Mouse (Mus musculus): ENCODE results near the gene Zswim4.

Zswim4 gene

DNA sequence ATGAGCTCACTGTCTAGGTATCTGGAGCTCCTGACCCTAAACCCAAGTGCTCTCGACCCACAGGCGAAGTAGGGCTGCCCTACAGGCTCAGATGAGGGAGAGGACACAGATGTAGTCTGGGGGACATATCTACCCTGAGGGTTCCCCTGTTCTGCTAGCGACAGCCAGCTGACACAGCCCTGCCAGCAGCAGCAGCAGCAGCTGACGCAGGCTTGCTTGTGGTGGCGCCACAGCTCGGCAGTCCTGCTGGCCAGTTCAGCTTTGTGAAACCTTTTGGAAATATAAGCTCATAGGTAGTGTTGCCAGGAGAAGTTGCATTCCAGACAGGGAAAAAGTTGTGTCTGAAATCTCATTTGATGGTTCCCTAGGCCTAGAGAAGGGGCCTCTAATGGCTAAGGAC lies 4.3 kb upstream of the Zswim4 start:
- ChIA-PET CTCF (interaction anchor here in 3 of 4 experiments (0.6 to 2.4 kb wide), 9 partner anchors 9 to 233 kb away, joined by 3 to 13 read pairs (median 3); no protein-coding TSS in a partner anchor), POLR2A (interaction anchor here in 3 of 4 experiments (0.5 to 4.7 kb wide), 20 partner anchors 9 to 286 kb away, joined by 3 to 19 read pairs (median 3); partner anchors contain the start of genes Mri1 (in 3 of the 3), Ccdc130 (in 2 of the 3), Asf1b (in 1 of the 3) and Gm10644 (in 1 of the 3))

DNA sequence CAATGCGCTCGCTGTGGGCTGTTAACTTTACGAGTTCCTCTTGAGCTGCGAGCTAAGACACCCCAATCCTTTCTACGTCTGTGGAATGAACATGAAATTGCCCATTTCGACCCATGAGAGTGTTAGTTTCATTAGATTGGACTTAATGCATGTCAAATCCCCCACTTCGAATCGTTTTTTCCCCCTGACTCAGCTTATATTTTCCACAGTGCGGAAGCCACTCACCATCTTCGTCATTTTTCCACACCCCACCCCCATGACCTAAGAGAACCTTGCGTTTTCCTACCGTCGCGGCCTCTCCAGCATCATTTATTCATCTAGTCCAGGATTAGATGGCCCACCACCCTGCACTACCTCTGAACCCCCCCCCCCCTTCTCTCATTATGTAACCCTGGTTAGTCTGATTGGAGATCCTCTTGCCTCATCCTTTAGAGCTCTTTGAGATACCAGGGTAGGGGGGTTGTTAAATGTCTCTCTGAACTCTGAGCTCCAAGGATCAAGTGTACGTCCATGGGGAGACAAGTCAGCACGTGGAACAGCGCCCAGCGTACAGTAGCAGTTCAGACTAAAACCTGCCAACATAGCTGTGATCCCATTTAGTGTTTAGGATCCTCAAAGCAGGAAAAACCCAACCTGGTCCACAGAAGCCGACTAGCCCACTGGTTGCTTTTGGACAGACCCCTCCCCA lies 831 bp upstream of the Zswim4 start:
- ChIA-PET POLR2A (interaction anchor here (0.6 to 2.7 kb wide), 57 partner anchors 9 to 378 kb away, joined by 3 to 18 read pairs (median 4); partner anchors contain the start of genes Ccdc130 (in 3 of the 4), Mri1 (in 3 of the 4), Dcaf15 (in 2 of the 4) and Rfx1 (in 2 of the 4)), CTCF (interaction anchor here in 3 of 4 experiments (0.6 to 2.9 kb wide), 14 partner anchors 9 to 357 kb away, joined by 3 to 11 read pairs (median 3); no protein-coding TSS in a partner anchor)

DNA sequence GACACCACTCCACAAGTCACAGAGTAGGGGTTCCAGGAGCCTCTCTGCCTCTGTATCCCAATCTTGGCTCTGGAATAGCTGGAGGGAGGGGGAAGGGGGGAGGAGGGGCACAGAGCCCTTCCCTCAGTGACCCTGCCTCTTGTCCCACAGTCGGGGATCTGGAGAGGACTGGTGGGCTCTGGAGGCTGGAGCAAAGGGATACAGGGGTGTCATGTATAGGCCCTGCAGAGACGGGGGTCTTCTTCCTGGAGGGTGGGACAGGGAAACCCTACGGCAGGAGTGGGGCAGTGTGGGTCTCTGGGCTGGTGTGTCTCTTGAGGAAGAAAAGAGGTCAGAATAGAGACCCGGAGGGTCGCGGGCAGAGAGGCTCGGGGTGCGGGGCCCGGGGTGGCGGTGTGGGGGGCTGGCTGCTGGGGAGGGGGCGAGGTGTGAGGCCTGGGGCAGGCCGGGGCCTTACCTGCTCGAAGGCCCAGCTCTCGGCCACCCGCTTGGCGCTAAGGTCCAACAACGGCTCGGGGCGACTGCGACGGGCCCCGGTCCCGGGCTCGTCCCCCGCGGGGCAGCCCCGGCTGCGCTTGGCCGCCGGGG lies 351 bp downstream of the Zswim4 start:
- CTCF ChIA-PET: interaction anchor here in 1 of 4 experiments (1.0 to 2.9 kb wide), 2 partner anchors 26 to 55 kb away, joined by 3 to 11 read pairs; no protein-coding TSS in a partner anchor
- POLR2A ChIA-PET: interaction anchor here in 3 of 4 experiments (0.6 to 2.7 kb wide), 15 partner anchors 9 to 422 kb away, joined by 3 to 18 read pairs (median 3); partner anchors contain the start of genes Asf1b (in 2 of the 3), Gm10644 (in 2 of the 3) and Mri1 (in 1 of the 3)

DNA sequence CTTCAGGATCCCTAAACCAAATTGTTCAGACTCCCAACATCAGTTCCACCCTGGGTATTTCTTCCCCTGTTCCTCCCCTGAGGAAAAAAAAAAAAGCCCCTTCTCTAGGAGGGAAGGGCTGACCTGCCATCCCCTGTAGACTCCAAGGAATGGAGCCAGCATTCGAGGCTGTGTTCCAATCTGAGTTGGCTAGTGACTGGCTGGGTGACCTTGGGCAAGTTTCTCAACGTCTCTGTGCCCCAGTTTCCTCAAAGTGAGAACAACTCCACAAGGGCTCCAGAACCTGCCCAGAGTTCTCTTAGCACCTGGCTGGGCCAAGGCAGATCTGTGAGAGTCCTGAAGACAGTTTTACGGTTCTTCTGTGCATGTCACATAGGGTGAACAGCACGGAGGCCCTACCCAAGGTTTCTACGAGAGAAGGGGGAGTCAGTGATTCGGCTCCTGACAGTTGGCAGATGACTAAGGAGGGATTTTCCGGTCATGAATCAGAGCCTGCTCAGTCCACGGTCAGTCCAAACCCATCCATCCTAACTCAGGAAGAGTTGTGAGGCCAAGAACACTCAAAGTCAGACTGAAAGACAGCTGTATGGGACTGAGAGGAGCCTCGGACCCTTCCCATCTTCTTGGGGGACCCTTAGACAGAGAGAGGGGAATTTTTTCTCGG lies 977 bp downstream of the Zswim4 start:
- CTCF ChIA-PET: interaction anchor here in 2 of 4 experiments (0.7 to 2.9 kb wide), 4 partner anchors 13 to 56 kb away, joined by 3 to 11 read pairs (median 4); no protein-coding TSS in a partner anchor
- POLR2A ChIA-PET: interaction anchor here in 3 of 4 experiments (0.5 to 3.2 kb wide), 14 partner anchors 9 to 423 kb away, joined by 3 to 18 read pairs (median 3); partner anchors contain the start of genes Asf1b (in 1 of the 3), Ccdc130 (in 1 of the 3), Dcaf15 (in 1 of the 3) and Gm10644 (in 1 of the 3)

DNA sequence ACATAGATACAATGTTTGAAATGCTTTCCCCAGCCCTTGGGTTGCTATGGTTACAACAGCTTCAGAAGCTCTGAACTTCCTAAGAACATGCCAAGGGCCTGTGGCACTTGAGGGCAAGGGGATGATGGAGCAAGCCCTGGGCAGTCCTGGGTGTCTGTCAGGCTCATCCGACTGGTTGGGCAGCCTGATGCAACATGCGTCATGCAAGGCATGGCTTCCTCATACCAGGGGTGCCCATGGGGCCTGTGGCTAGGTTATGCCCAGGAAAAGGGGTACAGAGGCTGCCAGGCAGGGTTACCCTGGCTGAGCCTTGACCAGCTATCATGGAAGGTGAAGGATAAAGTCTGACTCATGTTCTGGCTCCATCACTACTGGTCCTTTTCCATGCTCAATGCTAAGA lies 3.8 kb downstream of the Zswim4 start:
- POLR2A ChIA-PET: interaction anchor here in 3 of 4 experiments (0.6 to 3.2 kb wide), 12 partner anchors 8 to 155 kb away, joined by 3 to 18 read pairs (median 4); partner anchors contain the start of gene Mri1 (in 2 of the 3)
- CTCF ChIA-PET: interaction anchor here in 2 of 4 experiments (0.7 to 3.0 kb wide), 2 partner anchors 23 to 423 kb away, joined by 8 to 22 read pairs; no protein-coding TSS in a partner anchor

DNA sequence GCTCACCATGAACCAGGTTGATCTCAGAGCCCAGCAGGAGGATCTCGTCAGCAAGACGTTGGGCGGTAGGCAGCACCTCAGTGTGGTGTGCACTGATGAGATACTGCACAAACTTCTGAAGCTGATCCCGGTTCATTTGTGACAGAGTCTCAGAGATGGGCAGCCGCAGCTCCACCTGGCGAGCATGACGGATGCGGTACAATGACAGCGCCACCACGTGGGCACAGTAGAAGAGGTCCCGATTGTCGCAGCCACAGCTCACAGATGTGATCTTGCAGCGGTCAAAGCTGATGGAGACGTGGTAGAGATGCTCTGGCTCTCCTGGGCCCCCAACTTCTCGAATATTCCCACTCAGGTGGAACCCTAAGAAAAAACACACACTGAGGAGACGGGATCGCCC lies 6.1 kb downstream of the Zswim4 start:
- CTCF ChIA-PET: interaction anchor here (0.5 to 3.0 kb wide), 68 partner anchors 8 to 403 kb away, joined by 3 to 24 read pairs (median 4); partner anchors contain the start of genes Ccdc130 (in 2 of the 4), Asf1b (in 1 of the 4), Nanos3 (in 1 of the 4) and Rln3 (in 1 of the 4)
- POLR2A ChIA-PET: interaction anchor here in 3 of 4 experiments (0.6 to 3.0 kb wide), 17 partner anchors 10 to 616 kb away, joined by 3 to 18 read pairs (median 4); partner anchors contain the start of genes Mri1 (in 2 of the 3), Calr (in 1 of the 3), Ccdc130 (in 1 of the 3) and Rfx1 (in 1 of the 3)

DNA sequence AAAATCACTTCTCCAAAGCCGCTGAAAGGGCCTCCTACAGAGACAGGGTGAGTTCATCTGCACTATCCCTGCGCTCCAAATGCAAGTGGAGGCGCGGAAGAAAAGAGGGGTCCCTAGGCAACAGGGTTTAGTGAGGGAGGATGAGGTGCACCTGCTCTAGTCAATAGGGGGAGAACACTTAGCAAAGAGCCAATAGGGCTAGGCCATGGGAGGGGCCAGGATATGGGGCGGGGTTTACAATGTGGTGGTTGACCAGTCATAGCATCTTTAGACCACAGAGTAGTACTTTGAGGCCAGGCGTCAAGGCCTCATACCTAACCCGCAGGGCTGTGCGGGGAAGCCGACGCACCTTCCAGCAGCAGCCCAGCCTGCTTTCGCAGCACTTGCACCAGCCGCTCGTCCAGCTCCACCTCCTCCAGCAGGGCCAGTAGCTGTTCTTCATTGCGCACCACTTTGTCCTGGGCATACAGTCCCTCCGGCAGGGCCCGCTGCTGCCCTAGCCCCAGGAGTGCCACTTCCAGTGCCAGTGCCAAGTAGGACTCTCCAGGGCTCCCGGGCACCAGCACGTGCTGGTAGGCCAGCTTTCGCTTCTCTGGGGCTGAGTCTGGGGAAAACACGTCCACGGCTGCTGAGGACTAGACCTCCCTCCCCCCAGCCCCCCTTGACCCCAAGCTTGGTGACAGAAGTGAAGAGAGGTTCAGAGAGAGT lies 13.4 kb downstream of the Zswim4 start:
- POLR2A ChIA-PET: interaction anchor here in 3 of 4 experiments (0.5 to 2.8 kb wide), 14 partner anchors 9 to 436 kb away, joined by 3 to 9 read pairs (median 4); partner anchors contain the start of gene Dcaf15 (in 1 of the 3)
- CTCF ChIA-PET: interaction anchor here in 2 of 4 experiments (0.6 to 2.0 kb wide), 5 partner anchors 9 to 211 kb away, joined by 3 to 6 read pairs (median 4); no protein-coding TSS in a partner anchor

DNA sequence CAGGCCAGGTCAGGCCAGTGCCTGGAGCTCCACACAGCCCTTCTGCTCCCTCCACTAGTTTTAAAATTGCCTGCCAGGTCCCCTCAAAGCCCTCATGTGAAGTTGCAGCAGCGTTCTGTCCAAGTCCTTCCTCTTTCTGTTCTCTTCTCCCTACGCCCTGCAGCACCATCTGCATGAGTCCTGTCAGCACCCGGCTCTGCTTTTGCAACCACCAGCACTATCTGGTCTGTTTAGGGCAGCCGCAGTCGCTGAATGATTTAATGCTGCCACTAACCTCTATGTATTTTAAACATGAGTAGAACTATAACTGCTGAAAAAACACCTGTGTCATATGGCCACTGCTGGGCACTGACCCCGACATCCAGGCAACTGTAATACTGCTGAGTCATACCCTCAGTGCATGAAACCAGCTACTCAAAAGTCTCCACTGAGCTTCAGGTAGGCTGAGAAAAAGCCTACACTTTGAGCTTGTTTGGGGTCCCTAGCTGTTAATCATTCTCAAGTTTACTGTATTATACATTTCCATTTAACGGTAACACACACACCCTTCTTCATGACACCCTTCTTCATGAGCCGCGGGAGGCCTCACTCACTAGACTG lies 14.2 kb downstream of the Zswim4 start:
- POLR2A ChIA-PET: interaction anchor here in 3 of 4 experiments (0.6 to 3.0 kb wide), 16 partner anchors 9 to 156 kb away, joined by 3 to 13 read pairs (median 3); partner anchors contain the start of gene Rfx1 (in 1 of the 3)
- CTCF ChIA-PET: interaction anchor here in 3 of 4 experiments (0.6 to 2.0 kb wide), 9 partner anchors 8 to 207 kb away, joined by 3 to 6 read pairs (median 4); no protein-coding TSS in a partner anchor

DNA sequence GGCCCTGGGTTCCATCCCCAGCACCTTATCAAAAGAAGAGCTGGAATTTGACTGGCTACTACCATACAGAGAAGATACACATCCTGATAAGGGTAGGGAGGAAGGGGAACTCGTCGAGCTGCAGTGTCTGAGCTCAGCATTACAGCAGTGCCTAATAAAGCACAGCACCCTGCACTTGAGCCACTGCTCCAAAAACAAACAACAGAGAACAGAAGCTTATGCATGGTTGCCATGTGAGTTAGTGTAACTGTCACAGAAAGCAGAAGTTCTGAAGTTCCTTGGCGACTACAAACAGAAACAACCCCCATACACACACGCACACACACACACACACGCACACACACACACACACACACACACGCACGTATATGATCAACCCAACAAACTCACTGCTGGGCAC lies 16.8 kb downstream of the Zswim4 start:
- ChIA-PET POLR2A (interaction anchor here in 3 of 4 experiments (0.7 to 3.0 kb wide), 14 partner anchors 9 to 222 kb away, joined by 3 to 13 read pairs (median 4); no protein-coding TSS in a partner anchor), CTCF (interaction anchor here in 3 of 4 experiments (0.9 to 2.0 kb wide), 4 partner anchors 10 to 11 kb away, joined by 3 to 6 read pairs (median 6); no protein-coding TSS in a partner anchor)

DNA sequence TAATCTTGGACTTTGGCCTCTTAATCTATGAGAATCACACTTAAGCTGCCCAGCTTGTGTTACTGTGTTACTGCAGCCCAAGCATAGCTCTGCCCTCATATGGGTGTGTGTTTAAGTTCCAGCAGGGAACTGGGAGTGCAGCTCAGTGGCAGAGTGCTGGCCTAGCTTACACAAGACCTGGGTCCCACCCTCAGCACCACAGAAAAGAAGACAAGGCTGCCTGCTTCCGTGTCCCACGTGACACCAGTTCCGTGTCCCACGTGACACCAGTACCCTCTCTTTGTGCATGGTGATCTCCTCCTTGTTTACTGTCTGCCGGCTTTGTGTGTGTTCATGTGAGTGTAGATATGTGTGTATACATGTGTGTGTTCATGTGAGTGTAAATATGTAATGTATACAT lies 18.7 kb downstream of the Zswim4 start:
- ChIA-PET POLR2A (interaction anchor here in 3 of 4 experiments (0.7 to 2.8 kb wide), 14 partner anchors 8 to 441 kb away, joined by 3 to 14 read pairs (median 3); partner anchors contain the start of genes Asf1b (in 1 of the 3), Ccdc130 (in 1 of the 3) and Gm10644 (in 1 of the 3)), CTCF (interaction anchor here in 2 of 4 experiments (0.5 to 2.2 kb wide), 5 partner anchors 8 to 948 kb away, joined by 3 to 11 read pairs (median 6); no protein-coding TSS in a partner anchor)

DNA sequence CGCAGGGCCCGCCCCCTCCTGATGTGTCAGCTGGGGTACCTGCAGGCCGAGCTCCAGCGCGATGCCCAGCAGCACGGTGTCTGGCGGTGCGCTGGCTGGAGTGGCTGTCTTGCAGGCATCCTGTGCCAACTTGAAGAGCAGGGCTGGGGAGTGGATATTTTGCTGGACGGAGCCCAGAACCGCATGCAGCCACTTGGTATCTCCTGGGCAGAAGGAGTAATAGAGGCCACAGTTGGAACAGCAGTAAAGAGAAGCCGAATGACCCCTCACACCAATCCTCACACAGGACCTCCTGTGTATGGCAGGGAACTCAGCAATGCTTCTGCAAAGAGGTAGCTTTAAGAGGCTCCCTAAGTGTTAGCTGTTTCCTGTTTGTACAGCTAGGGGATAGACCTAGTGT lies 19.6 kb downstream of the Zswim4 start:
- ChIA-PET CTCF (interaction anchor here in 3 of 4 experiments (0.6 to 2.2 kb wide), 5 partner anchors 9 to 209 kb away, joined by 3 to 6 read pairs (median 4); no protein-coding TSS in a partner anchor), POLR2A (interaction anchor here (0.6 to 2.8 kb wide), 14 partner anchors 10 to 262 kb away, joined by 3 to 14 read pairs (median 4); partner anchors contain the start of genes 1700067K01Rik (in 1 of the 4), Asf1b (in 1 of the 4) and Gm10644 (in 1 of the 4))

DNA sequence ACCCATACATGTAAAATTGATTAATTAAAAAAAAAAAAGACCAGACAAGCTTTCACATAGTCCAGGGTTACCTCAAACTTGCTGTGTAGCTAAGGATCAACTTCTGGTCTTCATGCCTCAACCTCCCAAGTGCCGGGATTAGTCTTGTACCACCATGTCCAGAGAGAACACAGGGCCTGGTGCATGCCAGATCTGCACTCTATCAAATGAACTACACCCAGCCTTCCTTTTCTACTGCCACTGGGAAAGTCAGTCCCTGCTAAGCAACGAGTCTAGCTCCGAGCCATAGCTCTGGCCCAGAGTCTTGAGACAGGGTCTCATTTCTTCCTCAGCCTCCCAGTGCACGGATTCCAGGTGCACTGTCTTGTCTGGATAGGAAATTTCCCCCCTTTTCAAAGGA lies 23.6 kb downstream of the Zswim4 start:
- ChIA-PET CTCF (interaction anchor here in 3 of 4 experiments (0.6 to 10.9 kb wide), 7 partner anchors 9 to 200 kb away, joined by 3 to 152 read pairs (median 4); partner anchors contain the start of gene Nanos3 (in 1 of the 3)), POLR2A (interaction anchor here in 2 of 4 experiments (0.9 to 2.1 kb wide), 9 partner anchors 11 to 203 kb away, joined by 3 to 6 read pairs (median 3); no protein-coding TSS in a partner anchor)

DNA sequence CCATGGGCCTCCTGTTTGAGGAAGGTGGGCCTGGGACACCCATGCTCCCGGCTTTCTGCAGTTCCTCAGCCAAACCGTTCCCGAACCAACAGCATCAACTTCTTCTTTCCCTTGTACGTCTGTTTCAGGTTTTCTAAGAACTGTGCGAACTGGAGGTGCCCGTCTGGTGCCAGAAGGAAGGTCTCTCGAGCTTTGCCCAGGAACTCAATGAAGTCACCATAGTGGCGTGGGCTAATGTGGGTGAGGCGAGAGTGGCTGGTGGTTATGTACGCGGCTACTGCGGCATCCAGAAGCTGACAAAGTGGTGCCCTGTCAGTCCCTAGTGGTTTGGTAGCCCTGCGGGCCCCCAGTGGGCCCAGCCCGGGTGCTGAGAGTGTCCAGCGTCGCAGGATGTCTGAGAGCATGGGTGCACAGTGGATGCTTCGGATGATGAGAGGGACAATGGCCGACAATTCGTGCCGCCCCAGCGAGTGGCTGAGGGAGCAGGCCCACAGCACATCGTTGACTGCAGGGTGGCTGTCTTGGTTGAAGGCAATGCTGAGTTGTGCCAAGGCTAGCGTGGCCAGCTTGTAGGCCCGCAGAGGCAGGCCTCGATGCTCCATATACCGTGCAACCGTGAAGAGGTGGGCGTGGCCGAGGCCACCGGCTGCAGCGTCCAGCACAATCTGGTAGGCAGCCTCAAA lies 24.8 kb downstream of the Zswim4 start:
- POLR2A ChIA-PET: interaction anchor here in 3 of 4 experiments (0.6 to 7.2 kb wide), 11 partner anchors 10 to 107 kb away, joined by 3 to 94 read pairs (median 4); partner anchors contain the start of genes Ccdc130 (in 1 of the 3) and Dcaf15 (in 1 of the 3)
- CTCF ChIA-PET: interaction anchor here in 3 of 4 experiments (0.6 to 10.9 kb wide), 5 partner anchors 11 to 200 kb away, joined by 3 to 152 read pairs (median 3); partner anchors contain the start of genes 2210011C24Rik (in 1 of the 3) and Nanos3 (in 1 of the 3)

DNA sequence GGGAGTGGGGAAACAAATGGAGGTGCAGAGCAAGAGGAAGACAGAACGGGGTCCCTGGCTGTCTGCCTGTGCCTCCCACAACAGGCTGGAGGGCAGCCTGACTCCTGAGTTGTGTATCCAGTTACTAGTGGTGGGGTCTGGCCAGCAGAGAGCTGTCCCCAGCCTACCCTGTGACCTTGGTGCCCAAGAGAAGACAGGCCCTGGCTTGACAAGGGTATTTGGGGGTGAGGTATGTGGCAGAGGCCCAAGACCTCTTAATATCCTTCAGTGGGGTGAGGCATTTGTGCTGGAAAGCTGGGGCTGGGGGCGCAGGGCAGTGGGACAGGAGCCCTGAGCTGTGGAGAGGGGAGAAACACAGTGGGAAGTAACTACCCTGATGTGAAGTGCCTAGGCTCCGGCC lies 25.7 kb downstream of the Zswim4 start:
- ChIA-PET CTCF (interaction anchor here in 3 of 4 experiments (0.5 to 10.9 kb wide), 10 partner anchors 10 to 380 kb away, joined by 3 to 152 read pairs (median 4); partner anchors contain the start of genes 2210011C24Rik (in 1 of the 3), Mri1 (in 1 of the 3) and Nanos3 (in 1 of the 3)), POLR2A (interaction anchor here in 3 of 4 experiments (0.7 to 7.2 kb wide), 13 partner anchors 9 to 59 kb away, joined by 3 to 94 read pairs (median 4); partner anchors contain the start of gene Ccdc130 (in 1 of the 3))

Measured in embryonic stem cell, embryonic (primary cell).